9 mouse cellular contexts compared by ENCODE assay signal in genomic region chr11:51059640-51060039, GRCm38 (mm10). TPM values are rescaled to one million over a fixed set of nuclear protein-coding genes. Genes with fewer than 3 reads are reported as not detected.
DNase-seq lines count a peak whose midpoint lies in the region; ATAC-seq lines count a peak whose summit lies in the region.
"Had no signal": no experiment of that assay in that cellular context is flagged by ENCODE, and none has a peak within 500 bp of the region (broad histone marks: within the 10 kb centered on the region; RNA-seq: fewer than 3 reads in every experiment).

No protein-coding gene starts in this region.

- no peak for DNase-seq in kidney, adult 11 months
- DNase-seq in embryonic facial prominence, embryonic 10.5 days (ENCODE audit: low spot score): no peak
- DNase-seq in hindbrain, embryonic 14.5 days (ENCODE audit: low spot score): peak; percentile 27
- no peak for DNase-seq in adrenal gland, postnatal 25 days
- no peak for DNase-seq in layer of hippocampus, adult 8-10 months (ENCODE audit: low spot score in 2 of 2)
- no peak for DNase-seq in left cerebral cortex, adult 18-20 months (ENCODE audit: low spot score in 2 of 2)

- H3K27ac ChIP-seq in kidney, embryonic 14.5 days (ENCODE audit: low read depth, low read length): no peak overlapping the region
- peak overlapping the region; percentile 95 for H3K27ac ChIP-seq in embryonic facial prominence, embryonic 10.5 days (replicated peaks)
- no peak overlapping the region for H3K27ac ChIP-seq in hindbrain, embryonic 14.5 days
- peak overlapping the region; percentile 80; the same call in 1 of the 2 replicates for H3K27ac ChIP-seq in midbrain, embryonic 15.5 days

- peaks cover 4% of the 10 kb centered on the region; the same call in 1 of the 2 replicates for H3K4me1 ChIP-seq in kidney, embryonic 14.5 days (ENCODE audit: control insufficient read depth, insufficient read depth, low read length)
- peaks cover 11% of the 10 kb centered on the region for H3K4me1 ChIP-seq in embryonic facial prominence, embryonic 10.5 days
- H3K4me1 ChIP-seq in hindbrain, embryonic 14.5 days (replicated peaks; ENCODE audit: control insufficient read depth, insufficient read depth, low read length): peaks cover 11% of the 10 kb centered on the region
- H3K4me1 ChIP-seq in midbrain, embryonic 15.5 days: peaks cover 11% of the 10 kb centered on the region

- no peaks in the 10 kb centered on the region for H3K9me3 ChIP-seq in kidney, embryonic 14.5 days (ENCODE audit: control insufficient read depth, low read length)
- no peaks in the 10 kb centered on the region for H3K9me3 ChIP-seq in embryonic facial prominence, embryonic 10.5 days
- no peaks in the 10 kb centered on the region for H3K9me3 ChIP-seq in hindbrain, embryonic 14.5 days (ENCODE audit: control insufficient read depth, low read length)
- H3K9me3 ChIP-seq in midbrain, embryonic 15.5 days: no peaks in the 10 kb centered on the region

- peak overlapping the region; percentile 53 for H3K4me2 ChIP-seq in kidney, embryonic 14.5 days (replicated peaks; ENCODE audit: low read depth, low read length)
- peak overlapping the region; percentile 59 for H3K4me2 ChIP-seq in hindbrain, embryonic 14.5 days (replicated peaks)
- H3K4me2 ChIP-seq in midbrain, embryonic 15.5 days: peak overlapping the region; percentile 77

- peak overlapping the region; percentile 73 for H3K9ac ChIP-seq in kidney, embryonic 14.5 days (ENCODE audit: low read depth, low read length)
- H3K9ac ChIP-seq in hindbrain, embryonic 14.5 days: peak overlapping the region; percentile 79
- H3K9ac ChIP-seq in midbrain, embryonic 15.5 days: peak overlapping the region; percentile 90

- H3K27me3 ChIP-seq in kidney, embryonic 14.5 days (ENCODE audit: control insufficient read depth, insufficient read depth, low read length): no peaks in the 10 kb centered on the region
- H3K27me3 ChIP-seq in embryonic facial prominence, embryonic 10.5 days (replicated peaks; ENCODE audit: low read depth, poor library complexity, severe bottlenecking): no peaks in the 10 kb centered on the region
- H3K27me3 ChIP-seq in hindbrain, embryonic 14.5 days (ENCODE audit: control insufficient read depth, insufficient read depth, low read length): no peaks in the 10 kb centered on the region
- no peaks in the 10 kb centered on the region for H3K27me3 ChIP-seq in midbrain, embryonic 15.5 days (replicated peaks)

- 15% methylated on average over 14 of the region's 14 CpGs for WGBS in kidney, embryonic 14.5 days
- 17% methylated on average over 14 of the region's 14 CpGs for WGBS in embryonic facial prominence, embryonic 10.5 days
- WGBS in hindbrain, embryonic 14.5 days: 10% methylated on average over 14 of the region's 14 CpGs
- 13% methylated on average over 14 of the region's 14 CpGs for WGBS in midbrain, embryonic 15.5 days

- peak overlapping the region; percentile 71 for H3K4me3 ChIP-seq in kidney, embryonic 14.5 days (ENCODE audit: low read length)
- H3K4me3 ChIP-seq in embryonic facial prominence, embryonic 10.5 days: peak overlapping the region; percentile 89
- H3K4me3 ChIP-seq in hindbrain, embryonic 14.5 days (replicated peaks; ENCODE audit: low read length): peak overlapping the region; percentile 78
- peak overlapping the region; percentile 85 for H3K4me3 ChIP-seq in midbrain, embryonic 15.5 days

- peaks cover 8% of the 10 kb centered on the region; the same call in 1 of the 2 replicates for H3K36me3 ChIP-seq in kidney, embryonic 14.5 days (ENCODE audit: control insufficient read depth, insufficient read depth, low read length)
- peaks cover 38% of the 10 kb centered on the region for H3K36me3 ChIP-seq in embryonic facial prominence, embryonic 10.5 days (replicated peaks)
- peaks cover 33% of the 10 kb centered on the region for H3K36me3 ChIP-seq in hindbrain, embryonic 14.5 days (replicated peaks; ENCODE audit: control insufficient read depth, insufficient read depth)
- peaks cover 8% of the 10 kb centered on the region; the same call in 1 of the 2 replicates for H3K36me3 ChIP-seq in midbrain, embryonic 15.5 days (replicated peaks)

- peak; percentile 50; the same call in 1 of the 2 replicates for ATAC-seq in kidney, embryonic 14.5 days (ENCODE audit: low FRiP score, low TSS enrichment)
- peak; percentile 36; the same call in 1 of the 2 replicates for ATAC-seq in hindbrain, embryonic 14.5 days (ENCODE audit: low FRiP score)
- ATAC-seq in midbrain, embryonic 15.5 days (replicated peaks): no peak
- ATAC-seq: inflammation-experienced regulatory T-cells, adult 6 months had no signal

RNA-seq across cellular contexts. Expression of gene Zfp354a, which starts 0.6 kb away (rescaled TPM):
- 7.5 and 11.7 TPM in 2 replicates for polyA plus RNA-seq in kidney, embryonic 14.5 days (2014; fragmentation: Nextera tagmentation; extraction: Ambion mirVana)
- 7.8 and 8.6 TPM in 2 replicates for polyA plus RNA-seq in embryonic facial prominence, embryonic 10.5 days (2016; fragmentation: Nextera tagmentation; extraction: Ambion mirVana)
- polyA plus RNA-seq in hindbrain, embryonic 14.5 days (2014; fragmentation: Nextera tagmentation; extraction: Ambion mirVana): 12.4 and 16.7 TPM in 2 replicates
- 14.8 and 15.1 TPM in 2 replicates for polyA plus RNA-seq in midbrain, embryonic 15.5 days (2015; fragmentation: Nextera tagmentation; extraction: Ambion mirVana)
- total RNA-seq in adrenal gland, postnatal 25 days (2021): 8.0 and 8.8 TPM in 2 replicates
- 10 to 100 TPM in 2 of 4 experiments, 1 to 10 TPM in 2; 9.0 to 10.6 (median 10.0) TPM for total RNA-seq in layer of hippocampus, adult 8-10 months (2022)
- total RNA-seq in left cerebral cortex, adult 18-20 months (2021): 1 to 10 TPM; 6.5 to 7.7 TPM
- polyA plus RNA-seq: inflammation-experienced regulatory T-cells, adult 6 months had no signal

RNA-seq across cellular contexts. Expression of gene Olfr1375, which starts 11.7 kb away (rescaled TPM):
- not detected in 2 replicates for polyA plus RNA-seq in kidney, embryonic 14.5 days (2014; fragmentation: Nextera tagmentation; extraction: Ambion mirVana)
- not detected in 2 replicates for polyA plus RNA-seq in embryonic facial prominence, embryonic 10.5 days (2016; fragmentation: Nextera tagmentation; extraction: Ambion mirVana)
- not detected in 2 replicates for polyA plus RNA-seq in hindbrain, embryonic 14.5 days (2014; fragmentation: Nextera tagmentation; extraction: Ambion mirVana)
- not detected in 2 replicates for polyA plus RNA-seq in midbrain, embryonic 15.5 days (2015; fragmentation: Nextera tagmentation; extraction: Ambion mirVana)
- total RNA-seq in adrenal gland, postnatal 25 days (2021): not detected in 2 replicates
- total RNA-seq in layer of hippocampus, adult 8-10 months (2022): not detected
- not detected for total RNA-seq in left cerebral cortex, adult 18-20 months (2021)
- polyA plus RNA-seq: inflammation-experienced regulatory T-cells, adult 6 months had no signal

RNA-seq across cellular contexts. Expression of gene Olfr54, which starts 45.6 kb away (rescaled TPM):
- not detected in 2 replicates for polyA plus RNA-seq in kidney, embryonic 14.5 days (2014; fragmentation: Nextera tagmentation; extraction: Ambion mirVana)
- polyA plus RNA-seq in embryonic facial prominence, embryonic 10.5 days (2016; fragmentation: Nextera tagmentation; extraction: Ambion mirVana): not detected in 2 replicates
- polyA plus RNA-seq in hindbrain, embryonic 14.5 days (2014; fragmentation: Nextera tagmentation; extraction: Ambion mirVana): not detected in 2 replicates
- not detected in 2 replicates for polyA plus RNA-seq in midbrain, embryonic 15.5 days (2015; fragmentation: Nextera tagmentation; extraction: Ambion mirVana)
- total RNA-seq in adrenal gland, postnatal 25 days (2021): 0.33 and 0.49 TPM in 2 replicates
- not detected for total RNA-seq in layer of hippocampus, adult 8-10 months (2022)
- total RNA-seq in left cerebral cortex, adult 18-20 months (2021): not detected
- polyA plus RNA-seq: inflammation-experienced regulatory T-cells, adult 6 months had no signal

RNA-seq across cellular contexts. Expression of gene Olfr51, which starts 56.2 kb away (rescaled TPM):
- polyA plus RNA-seq in kidney, embryonic 14.5 days (2014; fragmentation: Nextera tagmentation; extraction: Ambion mirVana): not detected in 2 replicates
- not detected in 2 replicates for polyA plus RNA-seq in embryonic facial prominence, embryonic 10.5 days (2016; fragmentation: Nextera tagmentation; extraction: Ambion mirVana)
- not detected in 2 replicates for polyA plus RNA-seq in hindbrain, embryonic 14.5 days (2014; fragmentation: Nextera tagmentation; extraction: Ambion mirVana)
- not detected in 2 replicates for polyA plus RNA-seq in midbrain, embryonic 15.5 days (2015; fragmentation: Nextera tagmentation; extraction: Ambion mirVana)
- not detected in 2 replicates for total RNA-seq in adrenal gland, postnatal 25 days (2021)
- not detected for total RNA-seq in layer of hippocampus, adult 8-10 months (2022)
- not detected for total RNA-seq in left cerebral cortex, adult 18-20 months (2021)
- polyA plus RNA-seq: inflammation-experienced regulatory T-cells, adult 6 months had no signal

Comparison
In these comparisons a context has a peak if more than half of its experiments do, and no peak if none do; other contexts are left out.
1. H3K27ac ChIP-seq: peak in embryonic facial prominence, embryonic 10.5 days (single experiment) and midbrain, embryonic 15.5 days (single experiment); none in kidney, embryonic 14.5 days (single experiment) and hindbrain, embryonic 14.5 days (single experiment).
2. Peak in every context shown above with its lines, with median percentiles within 50 percentile points of each other: H3K4me2 ChIP-seq, H3K4me3 ChIP-seq and H3K9ac ChIP-seq.